Mouse (Mus musculus): ENCODE data around the gene Brd4. TPM values are rescaled to one million over a fixed set of nuclear protein-coding genes. Genes with fewer than 3 reads are reported as not detected.

The Brd4 gene
- polyA plus RNA-seq, 1 experiment from 2014 or later, result 117 TPM

DNA sequence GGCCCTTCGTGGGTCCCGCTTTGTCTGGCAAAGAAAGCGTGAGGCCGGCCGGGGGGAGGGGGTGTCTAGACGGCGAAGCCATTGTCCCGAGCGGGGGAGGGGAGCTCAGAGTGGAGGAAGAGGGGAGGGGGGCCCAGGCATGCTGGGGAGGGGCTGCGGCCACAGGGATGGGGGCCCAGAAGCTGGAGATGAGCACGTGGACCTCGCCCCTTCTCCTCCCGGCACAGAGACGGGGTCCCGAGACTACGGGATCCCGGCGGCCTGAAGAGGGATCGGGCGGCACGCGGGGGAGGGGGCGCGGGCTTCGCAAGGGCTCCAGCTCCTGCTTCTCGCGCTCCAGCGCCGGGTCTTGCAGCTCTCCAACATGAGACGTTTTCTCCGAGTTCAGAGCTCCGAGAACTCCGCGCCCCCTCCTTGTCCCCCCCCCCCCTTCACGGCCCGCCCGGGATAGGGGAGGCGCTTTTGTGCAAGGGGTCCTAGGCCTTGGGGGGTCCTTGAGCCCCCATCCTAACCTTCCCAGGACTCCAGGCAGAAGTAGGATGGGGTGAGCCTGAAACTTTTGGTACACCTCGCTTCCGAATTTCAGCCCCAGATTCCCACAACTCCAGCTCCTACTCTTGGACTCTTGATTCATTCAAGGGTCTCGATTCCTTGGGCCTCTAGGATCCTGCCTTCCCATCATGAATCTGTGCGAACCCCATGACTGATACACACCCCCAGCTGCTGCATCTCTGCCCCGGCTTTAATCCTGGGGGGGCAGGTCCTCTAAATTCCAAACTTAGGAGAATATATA lies 118.5 kb downstream of the Brd4 start:
- no peaks in the 10 kb centered on the region for H3K9me3 ChIP-seq
- peak overlapping the region; percentile 92 for H3K27ac ChIP-seq
- H3K4me2 ChIP-seq, result peak overlapping the region; percentile 76
- H3K27me3 ChIP-seq, result no peaks in the 10 kb centered on the region
- peak overlapping the region; percentile 78 for H3K4me3 ChIP-seq
- peak overlapping the region; percentile 83 for H3K9ac ChIP-seq
- H3K4me1 ChIP-seq, result peaks cover 51% of the 10 kb centered on the region
- ATAC-seq (ENCODE audit: insufficient number of reproducible peaks, insufficient read depth, low FRiP score, low TSS enrichment, low read depth), result peak; percentile 64
- 0% methylated on average over 40 of the region's 43 CpGs for WGBS
- no peaks in the 10 kb centered on the region; the same call in 1 of the 2 replicates for H3K36me3 ChIP-seq

DNA sequence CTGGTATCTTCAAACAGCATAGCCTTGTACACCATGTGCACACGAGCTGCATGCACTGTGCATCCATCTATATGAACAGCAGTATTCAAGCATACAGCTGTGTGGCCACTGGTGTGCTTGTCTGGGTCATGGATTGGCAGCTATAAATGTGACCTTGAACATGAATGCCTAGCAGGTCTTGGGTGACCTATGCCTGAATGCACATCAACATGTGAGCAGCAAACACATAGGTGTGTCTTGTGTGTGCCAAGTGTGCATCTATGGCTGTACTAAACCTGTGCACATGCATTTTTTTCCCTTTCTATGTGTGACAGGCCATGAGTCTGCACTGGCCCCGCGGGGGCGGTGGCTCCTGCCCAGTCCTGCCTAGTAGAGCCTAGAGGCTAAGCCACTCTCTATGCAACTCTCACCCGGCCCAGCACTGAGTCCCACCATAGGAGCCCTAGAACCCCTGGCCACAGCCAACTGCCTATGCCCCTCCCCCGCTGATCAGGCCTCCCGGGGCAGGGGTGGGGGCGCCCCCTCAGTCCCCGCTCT lies 119.2 kb downstream of the Brd4 start:
- H3K27ac ChIP-seq, result peak overlapping the region; percentile 92
- no peaks in the 10 kb centered on the region; the same call in 1 of the 2 replicates for H3K36me3 ChIP-seq
- peak; percentile 45; the same call in 1 of the 2 replicates for ATAC-seq (ENCODE audit: insufficient number of reproducible peaks, insufficient read depth, low FRiP score, low TSS enrichment, low read depth)
- peak overlapping the region; percentile 78 for H3K4me3 ChIP-seq
- H3K4me1 ChIP-seq, result peaks cover 51% of the 10 kb centered on the region
- 5% methylated on average over 9 of the region's 9 CpGs for WGBS
- no peaks in the 10 kb centered on the region for H3K27me3 ChIP-seq
- peak overlapping the region; percentile 76 for H3K4me2 ChIP-seq
- H3K9ac ChIP-seq, result peak overlapping the region; percentile 83
- no peaks in the 10 kb centered on the region for H3K9me3 ChIP-seq

GRCm38 (mm10) chr17:32164780-32165179 lies 119.7 kb downstream of the Brd4 start:
- Histone ChIP-seq H3K27ac (peak overlapping the region; percentile 92), H3K4me3 (peak overlapping the region; percentile 78; the same call in 1 of the 2 replicates), H3K4me1 (peaks cover 49% of the 10 kb centered on the region), H3K27me3 (no peaks in the 10 kb centered on the region), H3K9ac (peak overlapping the region; percentile 40; the same call in 1 of the 2 replicates), H3K36me3 (no peaks in the 10 kb centered on the region; the same call in 1 of the 2 replicates), H3K4me2 (peak overlapping the region; percentile 76), H3K9me3 (no peaks in the 10 kb centered on the region)
- no peak for ATAC-seq (ENCODE audit: insufficient number of reproducible peaks, insufficient read depth, low FRiP score, low TSS enrichment, low read depth)

GRCm38 (mm10) chr17:32163910-32164650 lies 120.4 kb downstream of the Brd4 start:
- WGBS, result 57% methylated on average over 6 of the region's 6 CpGs
- Histone ChIP-seq H3K9me3 (no peaks in the 10 kb centered on the region), H3K9ac (peak overlapping the region; percentile 40; the same call in 1 of the 2 replicates), H3K36me3 (no peaks in the 10 kb centered on the region; the same call in 1 of the 2 replicates), H3K27me3 (no peaks in the 10 kb centered on the region), H3K4me2 (peak overlapping the region; percentile 37), H3K4me1 (peaks cover 47% of the 10 kb centered on the region), H3K27ac (peak overlapping the region; percentile 71), H3K4me3 (no peak overlapping the region)
- ATAC-seq (ENCODE audit: insufficient number of reproducible peaks, insufficient read depth, low FRiP score, low TSS enrichment, low read depth), result no peak

- no peak overlapping the region; the same call in 1 of the 2 replicates for H3K27ac ChIP-seq
- peaks cover 43% of the 10 kb centered on the region for H3K4me1 ChIP-seq
- ATAC-seq (ENCODE audit: insufficient number of reproducible peaks, insufficient read depth, low FRiP score, low TSS enrichment, low read depth), result peak; percentile 39; the same call in 1 of the 2 replicates
- WGBS, result 2% methylated on average over 58 of the region's 58 CpGs
- H3K4me2 ChIP-seq, result peak overlapping the region; percentile 93
- peaks cover 15% of the 10 kb centered on the region for H3K36me3 ChIP-seq
- H3K27me3 ChIP-seq, result no peaks in the 10 kb centered on the region
- no peaks in the 10 kb centered on the region for H3K9me3 ChIP-seq
- peak overlapping the region; percentile 51 for H3K4me3 ChIP-seq
- peak overlapping the region; percentile 70 for H3K9ac ChIP-seq
Observed at GRCm38 (mm10) chr17:32162112-32162850, 122.2 kb downstream of the Brd4 start.

DNA sequence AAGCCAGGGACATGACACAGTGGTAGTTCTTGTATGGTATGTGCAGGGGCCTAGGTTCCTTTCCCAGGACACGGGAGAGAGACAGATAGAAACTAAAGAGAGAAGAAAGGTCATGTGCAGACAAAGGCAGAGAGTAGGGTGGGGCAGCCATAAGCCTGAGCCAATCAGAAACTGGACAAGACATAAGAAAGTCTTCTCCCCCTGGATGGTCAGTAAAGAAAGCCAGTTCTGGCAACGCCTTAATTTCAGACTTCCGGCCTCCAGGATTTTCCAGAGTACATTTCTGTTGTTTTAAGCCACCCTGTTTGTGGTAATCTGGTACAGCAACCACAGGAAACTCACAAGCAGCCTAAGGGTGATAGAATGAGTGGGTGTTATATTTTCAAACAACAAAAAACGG lies 123.6 kb downstream of the Brd4 start:
- no peak overlapping the region for H3K4me3 ChIP-seq
- H3K9ac ChIP-seq, result no peak overlapping the region

GRCm38 (mm10) chr17:32158841-32159240 lies 125.7 kb downstream of the Brd4 start:
- Histone ChIP-seq H3K36me3 (peaks cover 46% of the 10 kb centered on the region), H3K9ac (no peak overlapping the region), H3K9me3 (no peaks in the 10 kb centered on the region), H3K27me3 (no peaks in the 10 kb centered on the region), H3K4me2 (no peak overlapping the region), H3K27ac (no peak overlapping the region), H3K4me1 (peaks cover 21% of the 10 kb centered on the region), H3K4me3 (no peak overlapping the region)
- 89% methylated on average over 13 of the region's 13 CpGs for WGBS
- ATAC-seq (ENCODE audit: insufficient number of reproducible peaks, insufficient read depth, low FRiP score, low TSS enrichment, low read depth), result no peak

More for the DNA sequence above, 123.6 kb downstream of the Brd4 start:
- H3K9me3 ChIP-seq, result no peaks in the 10 kb centered on the region
- 73% methylated on average over 4 of the region's 4 CpGs for WGBS
- H3K36me3 ChIP-seq, result peaks cover 26% of the 10 kb centered on the region
- no peaks in the 10 kb centered on the region for H3K27me3 ChIP-seq
- no peak overlapping the region for H3K27ac ChIP-seq
- H3K4me2 ChIP-seq, result no peak overlapping the region
- H3K4me1 ChIP-seq, result peaks cover 38% of the 10 kb centered on the region
- no peak for ATAC-seq (ENCODE audit: insufficient number of reproducible peaks, insufficient read depth, low FRiP score, low TSS enrichment, low read depth)

- H3K27ac ChIP-seq, result no peak overlapping the region
- H3K27me3 ChIP-seq, result no peaks in the 10 kb centered on the region
- ATAC-seq (ENCODE audit: insufficient number of reproducible peaks, insufficient read depth, low FRiP score, low TSS enrichment, low read depth), result no peak
- H3K4me3 ChIP-seq, result no peak overlapping the region
- no peak overlapping the region; the same call in 1 of the 2 replicates for H3K9ac ChIP-seq
- no peaks in the 10 kb centered on the region for H3K9me3 ChIP-seq
- H3K36me3 ChIP-seq, result peaks cover 86% of the 10 kb centered on the region
- peaks cover 4% of the 10 kb centered on the region; the same call in 1 of the 2 replicates for H3K4me1 ChIP-seq
- 93% methylated on average over 8 of the region's 8 CpGs for WGBS
- no peak overlapping the region for H3K4me2 ChIP-seq
Observed at GRCm38 (mm10) chr17:32146718-32147117, 137.8 kb downstream of the Brd4 start.

Other genes starting within 250 kb of the Brd4 start
- gene Rrp1b, start 248.6 kb downstream of the Brd4 start, polyA plus RNA-seq (2015; fragmentation: Nextera tagmentation; extraction: Ambion mirVana), result 75.8 and 82.2 TPM in 2 replicates
- 0.41 and 0.56 TPM in 2 replicates for gene Hsf2bp, start 248.4 kb downstream of the Brd4 start, polyA plus RNA-seq (2015; fragmentation: Nextera tagmentation; extraction: Ambion mirVana)
- 16.1 and 16.8 TPM in 2 replicates for gene Notch3, start 117.9 kb downstream of the Brd4 start, polyA plus RNA-seq (2015; fragmentation: Nextera tagmentation; extraction: Ambion mirVana)
- gene Ephx3, start 95.2 kb downstream of the Brd4 start, polyA plus RNA-seq (2015; fragmentation: Nextera tagmentation; extraction: Ambion mirVana), result 0.77 and 1.1 TPM in 2 replicates
- gene Akap8, start 36.5 kb upstream of the Brd4 start, polyA plus RNA-seq (2015; fragmentation: Nextera tagmentation; extraction: Ambion mirVana), result 120 and 123 TPM in 2 replicates
- 110 and 113 TPM in 2 replicates for gene Akap8l, start 65.9 kb upstream of the Brd4 start, polyA plus RNA-seq (2015; fragmentation: Nextera tagmentation; extraction: Ambion mirVana)
- 25.3 and 28.7 TPM in 2 replicates for gene Wiz, start 104.7 kb upstream of the Brd4 start, polyA plus RNA-seq (2015; fragmentation: Nextera tagmentation; extraction: Ambion mirVana)
- gene Rasal3, start 118.9 kb upstream of the Brd4 start, polyA plus RNA-seq (2015; fragmentation: Nextera tagmentation; extraction: Ambion mirVana), result 1.2 and 1.5 TPM in 2 replicates
- gene Pglyrp2, start 139.4 kb upstream of the Brd4 start, polyA plus RNA-seq (2015; fragmentation: Nextera tagmentation; extraction: Ambion mirVana), result 0.08 and 0.15 TPM in 2 replicates
- 2.0 and 3.5 TPM in 2 replicates for gene Cyp4f39, start 168.0 kb upstream of the Brd4 start, polyA plus RNA-seq (2015; fragmentation: Nextera tagmentation; extraction: Ambion mirVana)
- 18.4 and 20.3 TPM in 2 replicates for gene Cyp4f17, start 221.3 kb upstream of the Brd4 start, polyA plus RNA-seq (2015; fragmentation: Nextera tagmentation; extraction: Ambion mirVana)